Mouse (Mus musculus): ENCODE data around the gene Morf4l1.
"Not testable (repeated sequence)": the region's sequence is repeated elsewhere in the genome, so short reads cannot be mapped to it uniquely, and the experiment has no call there.

Gene Morf4l1

GRCm38 (mm10) chr9:90060574-90060875 is 54.0 kb downstream of the Morf4l1 start:
- no peak for DNase-seq (ENCODE audit: low spot score)

GRCm38 (mm10) chr9:90059828-90060573 is 54.6 kb downstream of the Morf4l1 start:
- DNase-seq (ENCODE audit: low spot score): no peak

GRCm38 (mm10) chr9:90056716-90057115 is 57.9 kb downstream of the Morf4l1 start:
- no peak for DNase-seq (ENCODE audit: low spot score)

GRCm38 (mm10) chr9:90055911-90056310 is 58.7 kb downstream of the Morf4l1 start:
- DNase-seq (ENCODE audit: low spot score): no peak

GRCm38 (mm10) chr9:90055409-90055808 is 59.2 kb downstream of the Morf4l1 start:
- no peak for DNase-seq (ENCODE audit: low spot score)

- DNase-seq (ENCODE audit: low spot score): no peak
Measured at GRCm38 (mm10) chr9:90054371-90055145, 60.0 kb downstream of the Morf4l1 start.

GRCm38 (mm10) chr9:90053852-90054251 is 60.7 kb downstream of the Morf4l1 start, which contains the start of gene Ctsh:
Gene Ctsh, plus strand, starts transcription at chr9:90054152.
- no peak for DNase-seq (ENCODE audit: low spot score)

GRCm38 (mm10) chr9:90047937-90048627 is 66.5 kb downstream of the Morf4l1 start:
- no peak for DNase-seq (ENCODE audit: low spot score)

- DNase-seq (ENCODE audit: low spot score): no peak
Measured at GRCm38 (mm10) chr9:90045191-90045590, 69.4 kb downstream of the Morf4l1 start.

- DNase-seq (ENCODE audit: low spot score): not testable (repeated sequence)
Measured at GRCm38 (mm10) chr9:90042906-90043305, 71.7 kb downstream of the Morf4l1 start.

All from T-cell, adult 2 months (primary cell).